Mouse (Mus musculus): ENCODE measurements around the gene Hipk4. TPM values are rescaled to one million over a fixed set of nuclear protein-coding genes. Genes with fewer than 3 reads are reported as not detected.

Gene Hipk4
- total RNA-seq, 2 experiments from 2014 or later: 0.14 to 0.17 TPM

DNA sequence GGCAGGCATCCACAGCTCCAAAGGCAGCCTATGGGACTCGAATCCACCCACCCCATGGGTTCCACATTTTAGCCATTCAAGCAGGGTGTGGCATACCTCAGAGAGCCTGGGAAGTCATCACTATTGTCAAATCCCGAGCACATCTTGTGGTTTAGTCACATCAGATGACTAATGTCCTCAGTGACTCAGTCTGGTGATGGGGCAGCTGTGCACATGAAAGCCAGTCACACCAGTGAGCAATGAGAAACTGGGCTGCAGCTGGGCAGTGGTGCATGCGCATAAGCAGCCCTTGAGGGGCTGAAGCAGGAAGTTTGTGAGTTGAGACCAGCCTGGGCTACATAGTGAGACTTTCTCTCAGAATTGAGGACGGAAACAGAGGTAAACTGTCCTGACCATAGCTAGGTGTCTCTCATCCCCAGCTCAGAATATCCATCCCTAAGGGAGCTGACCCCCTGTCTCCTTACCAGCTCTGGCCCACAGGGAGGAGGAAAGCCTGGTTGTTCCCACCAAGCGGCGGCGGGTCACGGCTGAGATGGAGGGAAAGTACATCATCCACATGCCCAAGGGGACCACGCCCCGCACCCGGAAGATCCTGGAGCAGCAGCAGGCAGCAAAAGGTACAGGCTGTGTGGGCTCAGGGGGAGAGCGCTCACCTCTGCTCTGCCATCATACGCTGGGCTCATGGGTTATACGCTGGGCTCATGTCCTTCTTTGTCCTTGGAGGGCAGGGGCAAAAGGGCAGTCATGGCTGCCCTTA lies 51.2 kb downstream of the Hipk4 start:
- no peak for DNase-seq
- intact Hi-C loops (cut with DNase I): no loop called here

GRCm38 (mm10) chr7:27576914-27577313 lies 53.8 kb downstream of the Hipk4 start:
- peak in 1 of 2 experiments; percentile 54 for DNase-seq
- intact Hi-C loops (cut with DNase I): loop anchor here (5.0 kb wide), 2 partner anchors 75 to 110 kb away; partner anchors contain the start of genes Ttc9b and Zfp607b

GRCm38 (mm10) chr7:27577589-27577988 lies 54.5 kb downstream of the Hipk4 start:
- intact Hi-C loops (cut with DNase I): loop anchor here (5.0 kb wide), 2 partner anchors 75 to 110 kb away; partner anchors contain the start of genes Ttc9b and Zfp607b
- no peak for DNase-seq

DNA sequence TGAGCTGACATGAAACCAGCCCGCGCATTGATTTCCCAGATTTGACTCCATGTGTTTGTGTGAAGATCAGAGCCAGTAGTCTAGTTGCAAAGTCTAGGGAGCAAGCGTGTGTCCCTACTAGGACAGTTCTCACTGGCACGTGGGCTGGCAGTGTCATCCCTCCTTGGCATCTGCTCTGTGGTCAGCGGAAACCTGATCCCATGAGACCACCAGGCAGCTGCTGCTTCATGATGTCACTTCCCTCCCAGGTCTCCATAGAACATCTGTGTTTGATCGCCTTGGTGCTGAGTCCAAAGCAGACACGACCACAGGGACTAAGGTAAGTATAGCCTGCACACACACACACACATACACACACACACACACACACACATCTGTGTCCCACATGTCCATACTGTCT lies 55.4 kb downstream of the Hipk4 start:
- no peak for DNase-seq
- intact Hi-C loops (cut with DNase I): loop anchor here (5.0 kb wide), 2 partner anchors 74 to 109 kb away; partner anchors contain the start of genes Ttc9b and Zfp607b

DNA sequence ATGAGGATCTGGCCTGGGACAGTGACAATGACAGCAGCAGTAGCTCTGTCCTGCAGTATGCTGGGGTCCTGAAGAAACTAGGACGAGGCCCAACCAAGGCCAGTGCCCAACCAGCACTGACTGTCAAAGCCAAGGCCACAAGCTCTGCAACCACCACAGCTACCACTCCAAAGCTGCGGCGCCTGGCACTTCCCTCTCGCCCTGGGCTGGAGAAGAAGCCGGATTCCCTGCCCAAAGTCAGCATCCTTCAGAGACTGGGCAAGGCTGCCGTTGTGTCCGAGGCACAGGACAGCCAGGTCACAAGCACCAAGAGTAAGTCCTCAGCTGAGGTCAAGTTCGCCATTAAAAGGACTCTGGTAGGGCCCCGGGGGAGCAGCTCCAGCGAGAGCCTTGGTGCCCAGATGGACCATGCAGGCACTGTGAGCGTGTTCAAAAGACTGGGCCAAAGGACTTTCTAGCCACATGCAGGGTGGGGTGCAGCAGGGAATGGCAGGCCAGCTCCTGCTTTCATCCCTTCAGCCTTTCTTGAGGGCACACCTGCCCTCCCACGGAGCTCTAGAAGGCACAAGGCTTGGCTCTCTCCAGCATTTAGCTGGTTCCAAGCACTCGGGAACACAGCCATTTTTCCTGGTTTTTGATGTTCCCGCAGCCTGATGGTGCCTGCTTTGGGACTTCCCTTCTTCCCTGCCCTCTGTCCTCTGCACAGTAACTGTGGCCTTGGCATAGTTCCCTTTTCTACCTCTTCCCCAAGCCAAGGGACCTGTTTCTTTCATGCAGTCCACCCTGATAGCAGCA lies 57.5 kb downstream of the Hipk4 start:
- DNase-seq: no peak
- intact Hi-C loops (cut with DNase I): no loop called here

Other genes starting within 250 kb of the Hipk4 start
- gene Ltbp4, start 185.6 kb upstream of the Hipk4 start, total RNA-seq (2021): 100 to 1,000 TPM; 207 to 236 TPM
- gene Shkbp1, start 167.2 kb upstream of the Hipk4 start, total RNA-seq (2021): 1 to 10 TPM; 6.5 to 7.5 TPM
- gene Gm20479, start 165.8 kb upstream of the Hipk4 start, total RNA-seq (2021): not detected
- under 1 TPM; 0.22 to 0.41 TPM for gene Sptbn4, start 75.6 kb upstream of the Hipk4 start, total RNA-seq (2021)
- 10 to 100 TPM; 29.9 to 31.8 TPM for gene Blvrb, start 75.3 kb upstream of the Hipk4 start, total RNA-seq (2021)
- gene Sertad3, start 49.5 kb upstream of the Hipk4 start, total RNA-seq (2021): 1 to 10 TPM; 8.3 to 8.4 TPM
- gene Sertad1, start 36.4 kb upstream of the Hipk4 start, total RNA-seq (2021): 10 to 100 TPM in 1 of 2 experiments, 1 to 10 TPM in 1; 9.5 to 11.5 TPM
- under 1 TPM; 0.95 to 0.97 TPM for gene Prx, start 23.9 kb upstream of the Hipk4 start, total RNA-seq (2021)
- gene Pld3, start 30.0 kb downstream of the Hipk4 start, total RNA-seq (2021): 10 to 100 TPM; 26.0 to 29.0 TPM
- 10 to 100 TPM; 67.6 to 69.0 TPM for gene 2310022A10Rik, start 30.0 kb downstream of the Hipk4 start, total RNA-seq (2021)
- 100 to 1,000 TPM; 172 to 194 TPM for gene Akt2, start 68.3 kb downstream of the Hipk4 start, total RNA-seq (2021)
- gene Ttc9b, start 130.6 kb downstream of the Hipk4 start, total RNA-seq (2021): not detected
- 10 to 100 TPM; 20.6 to 23.1 TPM for gene Map3k10, start 151.3 kb downstream of the Hipk4 start, total RNA-seq (2021)
- gene Zfp607b, start 166.1 kb downstream of the Hipk4 start, total RNA-seq (2021): under 1 TPM; 0.44 to 0.60 TPM
- 1 to 10 TPM; 7.9 to 8.3 TPM for gene Zfp60, start 208.1 kb downstream of the Hipk4 start, total RNA-seq (2021)

Data from heart, postnatal 36 days (tissue).